Mouse (Mus musculus) hindbrain, embryonic 16.5 days (tissue): Measurements from ENCODE around the gene Nfkb2. TPM values are rescaled to one million over a fixed set of nuclear protein-coding genes. Genes with fewer than 3 reads are reported as not detected.

Source experiments
- ATAC-seq: fragments of 200-750 bp; cut with Nextera tagmentation; 2 replicates; pipeline ENCODE4 v1.8.0; 2017; ENCODE audit warnings: moderate TSS enrichment, moderate library complexity
- H3K27ac ChIP-seq: fragments of 300-500 bp; sonication (generic); 2 replicates; pipeline ENCODE4 v1.5.1; 2014; ENCODE audit warnings: low read depth, mild to moderate bottlenecking, control low read depth, low read length, moderate library complexity
- H3K27me3 ChIP-seq: fragments of 300-500 bp; sonication (generic); replicated peaks from 2 replicates; pipeline ENCODE4 v1.6.1; 2014; ENCODE audit warnings: low read length; ENCODE audit not compliant: control insufficient read depth, insufficient read depth
- H3K36me3 ChIP-seq: fragments of 300-500 bp; sonication (generic); 2 replicates; pipeline ENCODE4 v1.6.1; 2014; ENCODE audit warnings: mild to moderate bottlenecking, low read length, moderate library complexity, mixed read lengths; ENCODE audit not compliant: control insufficient read depth, insufficient read depth
- H3K4me1 ChIP-seq: fragments of 300-500 bp; sonication (generic); 2 replicates; pipeline ENCODE4 v1.6.1; 2014; ENCODE audit warnings: low read depth, low read length; ENCODE audit not compliant: control insufficient read depth, insufficient read depth
- H3K4me2 ChIP-seq: fragments of 300-500 bp; sonication (generic); 2 replicates; pipeline ENCODE4 v1.6.1; 2014; ENCODE audit warnings: mild to moderate bottlenecking, low read length, control low read depth, moderate library complexity
- H3K4me3 ChIP-seq: fragments of 300-500 bp; sonication (generic); 2 replicates; pipeline ENCODE4 v1.5.1; 2014; ENCODE audit warnings: mild to moderate bottlenecking, low read length, control low read depth, moderate library complexity
- H3K9ac ChIP-seq: fragments of 300-500 bp; sonication (generic); 2 replicates; pipeline ENCODE4 v1.6.1; 2014; ENCODE audit warnings: low read depth, mild to moderate bottlenecking, control low read depth, low read length, moderate library complexity
- H3K9me3 ChIP-seq: fragments of 300-500 bp; sonication (generic); 2 replicates; pipeline ENCODE4 v1.6.1; 2014; ENCODE audit warnings: mild to moderate bottlenecking, low read length, moderate library complexity; ENCODE audit not compliant: control insufficient read depth
- WGBS: fragments of 180-500 bp; shearing (Covaris S2); extraction: QIAGEN DNeasy Blood & Tissue Kit; methylation state at CpG from one replicate; pipeline ENCODE4 v1.1.7; 2014; 5-methylcytosine and 5-hydroxymethylcytosine counted together
- polyA plus RNA-seq: library from polyadenylated mRNA; unstranded; fragments of >200 nt; fragmentation: Nextera tagmentation; extraction: Ambion mirVana; gene quantifications from 2 replicates; pipeline ENCODE4 v1.2.1, GENCODE M21; 2015

Gene Nfkb2
- polyA plus RNA-seq, 1 experiment from 2014 or later, result 2.4 TPM

GRCm38 (mm10) chr19:46332721-46333339, 28.7 kb downstream of the Nfkb2 start:
- peaks cover 20% of the 10 kb centered on the region for H3K36me3 ChIP-seq
- peaks cover 21% of the 10 kb centered on the region for H3K4me1 ChIP-seq
- no peaks in the 10 kb centered on the region for H3K27me3 ChIP-seq
- 43% methylated on average over 7 of the region's 7 CpGs for WGBS
- H3K4me3 ChIP-seq, result no peak overlapping the region
- H3K9me3 ChIP-seq, result no peaks in the 10 kb centered on the region
- no peak for ATAC-seq
- no peak overlapping the region for H3K27ac ChIP-seq
- 0 out of 2 replicates have a peak overlapping the region, but pooled peaks have one; percentile 14 for H3K9ac ChIP-seq
- no peak overlapping the region for H3K4me2 ChIP-seq

- Histone ChIP-seq H3K9me3 (no peaks in the 10 kb centered on the region), H3K27ac (no peak overlapping the region), H3K9ac (no peak overlapping the region), H3K4me3 (no peak overlapping the region), H3K4me2 (no peak overlapping the region), H3K36me3 (peaks cover 20% of the 10 kb centered on the region), H3K4me1 (peaks cover 23% of the 10 kb centered on the region), H3K27me3 (no peaks in the 10 kb centered on the region)
- WGBS, result 81% methylated on average over 3 of the region's 3 CpGs
- no peak for ATAC-seq
These were observed 29.8 kb downstream of the Nfkb2 start for GRCm38 (mm10) chr19:46333906-46334305.

GRCm38 (mm10) chr19:46337719-46338330, 33.7 kb downstream of the Nfkb2 start:
- H3K9ac ChIP-seq, result peak overlapping the region; percentile 74
- peak overlapping the region; percentile 83 for H3K27ac ChIP-seq
- WGBS, result 26% methylated on average over 15 of the region's 15 CpGs
- no peaks in the 10 kb centered on the region for H3K27me3 ChIP-seq
- H3K36me3 ChIP-seq, result no peaks in the 10 kb centered on the region
- H3K9me3 ChIP-seq, result no peaks in the 10 kb centered on the region
- ATAC-seq, result no peak; the same call in 1 of the 2 replicates
- H3K4me1 ChIP-seq, result peaks cover 17% of the 10 kb centered on the region
- peak overlapping the region; percentile 53 for H3K4me3 ChIP-seq
- H3K4me2 ChIP-seq, result peak overlapping the region; percentile 96

- peak; percentile 90 for ATAC-seq
- Histone ChIP-seq H3K4me2 (peak within 1 kb of the TSS; percentile 96), H3K27ac (peak within 1 kb of the TSS; percentile 83), H3K4me1 (peaks cover 17% of the 10 kb centered on the region), H3K9me3 (no peaks in the 10 kb centered on the region), H3K36me3 (no peaks in the 10 kb centered on the region), H3K9ac (peak within 1 kb of the TSS; percentile 74), H3K27me3 (no peaks in the 10 kb centered on the region), H3K4me3 (peak within 1 kb of the TSS; percentile 53)
- under 1% methylated on average over 31 of the region's 31 CpGs for WGBS
These were observed 34.3 kb downstream of the Nfkb2 start, which contains the start of gene Cuedc2 for GRCm38 (mm10) chr19:46338331-46338936. Gene Cuedc2, minus strand, starts transcription at chr19:46338702.

GRCm38 (mm10) chr19:46338942-46339286, 34.8 kb downstream of the Nfkb2 start:
- Histone ChIP-seq H3K9me3 (no peaks in the 10 kb centered on the region), H3K9ac (peak overlapping the region; percentile 48), H3K27me3 (no peaks in the 10 kb centered on the region), H3K4me2 (peak overlapping the region; percentile 48), H3K4me3 (no peak overlapping the region; the same call in none of the 2 replicates), H3K27ac (peak overlapping the region; percentile 72), H3K36me3 (no peaks in the 10 kb centered on the region), H3K4me1 (peaks cover 17% of the 10 kb centered on the region)
- ATAC-seq, result no peak
- 51% methylated on average over 6 of the region's 6 CpGs for WGBS

- peak; percentile 66 for ATAC-seq
- no peak overlapping the region for H3K9ac ChIP-seq
- no peaks in the 10 kb centered on the region for H3K9me3 ChIP-seq
- no peak overlapping the region for H3K4me3 ChIP-seq
- no peaks in the 10 kb centered on the region for H3K36me3 ChIP-seq
- WGBS, result 57% methylated on average over 7 of the region's 7 CpGs
- H3K27me3 ChIP-seq, result no peaks in the 10 kb centered on the region
- H3K4me2 ChIP-seq, result peak overlapping the region; percentile 48
- peak overlapping the region; percentile 72 for H3K27ac ChIP-seq
- peaks cover 17% of the 10 kb centered on the region for H3K4me1 ChIP-seq
These were observed 35.3 kb downstream of the Nfkb2 start for GRCm38 (mm10) chr19:46339287-46339971.

- H3K27ac ChIP-seq, result no peak overlapping the region
- H3K27me3 ChIP-seq, result 0 out of 2 replicates have a peak, but pooled peaks cover 2% of the 10 kb centered on the region
- no peak for ATAC-seq
- peaks cover 5% of the 10 kb centered on the region for H3K4me1 ChIP-seq
- H3K9me3 ChIP-seq, result no peaks in the 10 kb centered on the region
- H3K36me3 ChIP-seq, result no peaks in the 10 kb centered on the region
- no peak overlapping the region for H3K9ac ChIP-seq
- no peak overlapping the region for H3K4me3 ChIP-seq
- WGBS, result 26% methylated on average over 7 of the region's 7 CpGs
- H3K4me2 ChIP-seq, result no peak overlapping the region
These were observed 40.7 kb downstream of the Nfkb2 start for GRCm38 (mm10) chr19:46344710-46345419.

GRCm38 (mm10) chr19:46347146-46347545, 43.0 kb downstream of the Nfkb2 start:
- no peak for ATAC-seq
- Histone ChIP-seq H3K4me1 (peaks cover 10% of the 10 kb centered on the region), H3K9me3 (no peaks in the 10 kb centered on the region), H3K36me3 (no peaks in the 10 kb centered on the region), H3K4me3 (no peak overlapping the region), H3K27me3 (0 out of 2 replicates have a peak, but pooled peaks cover 2% of the 10 kb centered on the region), H3K4me2 (no peak overlapping the region), H3K9ac (no peak overlapping the region), H3K27ac (no peak overlapping the region)
- 100% methylated on average over 1 of the region's 1 CpGs for WGBS
